Mouse (Mus musculus): Measurements from ENCODE around the gene Tnr. TPM values are rescaled to one million over a fixed set of nuclear protein-coding genes. Genes with fewer than 3 reads are reported as not detected.
A peak's percentile ranks its signal among the peaks of the same experiment; 100 is the strongest.

Gene Tnr
- total RNA-seq, 2 experiments from 2014 or later, result 158 to 175 TPM

DNA sequence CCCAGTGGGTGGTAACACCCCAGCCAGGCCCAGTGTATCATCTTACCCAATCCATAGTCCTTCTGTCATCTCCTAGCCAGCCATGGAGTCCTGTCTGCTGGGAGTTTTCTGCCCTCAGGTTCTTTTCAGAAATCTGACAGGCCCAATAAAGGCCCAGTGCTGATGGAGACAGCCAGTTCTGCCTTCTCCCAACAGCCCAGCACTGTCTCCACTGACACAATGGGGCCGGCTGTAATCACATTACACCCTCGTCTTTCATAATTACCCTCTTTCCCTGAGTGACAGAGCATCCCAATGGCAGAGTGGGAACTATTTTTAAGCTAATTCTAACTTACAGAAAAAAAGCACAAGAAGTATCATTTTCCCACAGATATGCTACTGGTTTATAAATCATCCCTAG is 316.8 kb downstream of the Tnr start:
- no peak for DNase-seq (ENCODE audit: extremely low spot score in 1 of 2, low spot score in 1 of 2)

DNA sequence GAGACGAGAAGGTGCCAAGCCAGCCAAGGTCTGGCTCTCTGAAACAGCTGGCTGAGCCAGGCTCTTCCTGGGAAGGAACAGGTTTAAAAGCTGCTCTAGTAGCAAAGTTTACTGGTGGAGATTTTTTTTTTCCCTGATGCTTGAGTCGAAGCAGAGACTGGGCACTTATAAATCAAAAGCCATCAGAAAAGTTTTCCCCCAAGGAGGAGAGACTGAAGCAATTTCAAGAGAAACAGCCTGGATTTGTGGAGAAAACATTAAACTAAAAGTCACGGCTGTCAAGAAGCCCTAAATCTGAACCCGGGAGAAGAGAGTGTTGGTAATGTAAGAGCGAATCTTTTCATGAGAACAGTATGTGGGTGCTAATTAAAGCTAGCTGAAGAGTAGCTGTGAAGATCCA is 319.3 kb downstream of the Tnr start:
- DNase-seq (ENCODE audit: extremely low spot score in 1 of 2, low spot score in 1 of 2), result no peak

DNA sequence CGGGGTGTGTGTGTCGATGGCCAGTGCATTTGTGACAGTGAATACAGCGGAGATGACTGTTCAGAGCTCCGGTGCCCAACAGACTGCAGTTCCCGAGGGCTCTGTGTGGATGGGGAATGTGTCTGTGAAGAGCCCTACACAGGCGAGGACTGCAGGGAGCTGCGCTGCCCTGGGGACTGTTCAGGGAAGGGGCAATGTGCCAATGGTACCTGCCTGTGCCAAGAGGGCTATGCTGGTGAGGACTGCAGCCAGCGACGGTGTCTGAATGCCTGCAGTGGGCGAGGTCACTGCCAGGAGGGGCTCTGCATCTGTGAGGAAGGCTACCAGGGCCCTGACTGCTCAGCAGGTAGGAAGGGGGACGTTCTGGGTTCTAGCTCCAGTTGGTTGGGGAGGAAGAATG is 328.5 kb downstream of the Tnr start:
- DNase-seq (ENCODE audit: extremely low spot score in 1 of 2, low spot score in 1 of 2), result no peak

DNA sequence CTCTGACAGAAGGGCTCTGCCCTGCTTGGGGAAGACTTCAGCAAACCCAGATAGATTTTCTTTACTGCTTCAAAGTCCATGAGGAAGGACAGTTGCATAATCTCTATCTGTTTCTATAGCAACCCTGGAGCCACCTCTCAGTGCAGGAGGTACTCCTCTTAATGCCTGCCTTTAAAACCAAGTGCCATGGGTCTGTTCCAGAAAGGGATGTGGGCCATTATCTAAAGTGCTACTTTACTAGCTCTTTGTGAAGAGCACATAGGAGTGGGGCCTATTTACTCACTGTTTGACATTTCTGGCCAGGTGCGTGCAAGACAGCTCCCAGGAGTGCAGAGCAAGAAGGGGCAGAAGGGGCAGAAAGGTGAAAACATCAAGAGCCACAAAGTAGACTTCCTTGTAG is 330.7 kb downstream of the Tnr start:
- no peak for DNase-seq (ENCODE audit: extremely low spot score in 1 of 2, low spot score in 1 of 2)

DNA sequence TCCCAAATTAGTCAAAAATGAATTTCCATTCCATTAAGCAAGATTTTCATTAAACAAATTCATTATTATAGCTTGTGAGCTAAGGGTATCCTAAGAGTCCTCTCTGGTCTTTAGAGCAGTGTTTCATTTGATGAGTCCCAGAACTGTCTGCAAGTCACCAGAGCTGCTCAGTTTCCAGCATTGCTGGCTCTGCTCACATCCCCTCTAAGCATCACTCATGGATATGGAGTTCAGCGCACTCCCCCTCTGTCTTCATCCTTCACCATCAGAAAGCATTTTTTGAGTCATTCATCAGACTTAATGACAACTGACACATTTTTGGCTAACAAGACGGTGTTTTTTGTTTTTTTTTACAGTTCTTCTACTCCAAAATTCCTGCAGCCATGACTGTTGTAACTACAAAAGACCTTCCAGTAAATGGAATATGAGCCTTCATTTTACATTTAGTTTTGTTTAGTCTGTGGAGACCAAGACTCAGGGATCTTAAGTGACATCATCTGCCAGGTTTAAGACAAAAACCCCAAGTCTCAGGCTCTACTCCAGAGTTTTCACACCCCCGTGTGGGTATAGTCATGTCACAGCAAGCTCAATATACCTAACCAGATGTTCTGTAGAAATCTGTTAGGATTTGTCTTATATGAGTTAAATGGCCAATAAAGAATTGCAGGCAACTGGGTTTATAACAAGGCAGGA is 338.4 kb downstream of the Tnr start:
- DNase-seq (ENCODE audit: extremely low spot score in 1 of 2, low spot score in 1 of 2), result no peak

DNA sequence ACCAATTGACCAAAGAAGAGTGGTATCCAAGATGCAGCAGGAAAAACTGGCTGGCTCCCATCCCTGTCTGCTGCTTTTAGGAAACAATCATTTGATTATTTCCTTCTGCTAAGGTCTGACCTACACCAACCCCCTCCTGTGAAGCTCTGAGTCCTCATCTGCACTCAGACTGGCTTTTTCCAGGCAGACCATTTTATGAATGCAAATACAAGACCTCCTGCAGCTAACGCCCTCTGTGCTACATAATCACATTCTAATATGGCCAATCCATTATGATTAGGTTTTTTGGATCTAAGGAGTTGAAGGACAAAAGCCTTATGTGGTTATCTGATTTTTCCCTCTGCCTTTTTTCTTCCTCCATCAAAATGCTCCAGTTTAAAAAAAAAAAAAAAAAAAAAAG is 342.1 kb downstream of the Tnr start:
- DNase-seq (ENCODE audit: extremely low spot score in 1 of 2, low spot score in 1 of 2), result no peak

DNA sequence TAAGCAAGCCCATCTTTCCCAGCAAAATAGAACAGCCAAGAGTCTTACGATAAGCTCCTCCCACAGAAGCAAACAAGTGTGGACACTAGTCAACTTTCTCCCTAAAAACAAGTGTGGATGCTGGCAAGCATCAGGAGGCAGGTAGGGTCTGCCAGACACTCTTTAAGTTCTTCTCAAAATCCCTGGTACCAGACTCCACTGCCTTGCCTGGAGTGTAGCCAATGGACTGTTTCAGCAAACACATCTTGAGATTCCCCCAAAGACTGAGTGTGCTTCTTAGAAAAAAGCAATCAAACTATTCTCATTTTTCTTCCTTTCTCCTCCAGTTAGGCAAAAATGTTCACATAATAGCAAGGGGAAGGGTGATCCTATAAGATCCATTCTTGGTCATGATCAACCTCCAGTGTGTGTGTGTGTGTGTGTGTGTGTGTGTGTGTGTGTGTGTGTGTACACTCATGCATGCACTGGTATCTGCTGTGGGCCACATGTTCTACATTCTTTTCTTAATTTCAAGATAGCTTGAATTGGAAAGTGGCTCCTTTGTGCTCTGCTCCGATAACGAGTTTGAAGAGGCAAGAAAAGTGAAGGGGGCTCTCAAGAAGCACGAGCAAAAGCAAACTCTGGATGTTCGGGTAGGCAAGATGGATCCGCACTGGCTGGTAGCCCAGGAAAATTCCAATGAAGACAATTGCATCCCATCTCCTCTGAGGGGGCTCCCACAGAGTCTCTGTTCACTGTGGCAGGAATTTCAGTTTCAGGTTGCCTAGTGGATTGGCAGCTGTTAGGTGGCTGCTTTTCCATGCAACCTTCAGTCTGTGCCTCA is 346.3 kb downstream of the Tnr start:
- no peak for DNase-seq (ENCODE audit: extremely low spot score in 1 of 2, low spot score in 1 of 2)

DNA sequence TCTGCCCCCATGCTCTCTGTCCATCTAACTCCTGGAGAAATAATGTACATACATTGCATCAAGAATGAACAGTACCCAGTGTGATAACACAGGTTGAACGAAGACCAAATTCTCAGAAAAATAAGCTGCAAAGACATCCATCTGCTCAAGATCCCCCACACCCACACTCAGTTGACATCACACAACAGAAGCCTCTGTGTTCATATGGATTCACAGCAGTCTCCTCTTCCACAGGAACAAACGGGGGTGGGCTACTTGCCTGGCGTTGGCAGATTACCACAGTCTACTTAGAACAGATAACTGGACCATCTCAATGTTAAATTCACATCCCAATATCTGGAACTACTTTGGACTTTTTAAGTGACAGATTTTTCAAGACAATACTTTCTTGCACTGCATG is 349.3 kb downstream of the Tnr start:
- no peak for DNase-seq (ENCODE audit: extremely low spot score in 1 of 2, low spot score in 1 of 2)

DNA sequence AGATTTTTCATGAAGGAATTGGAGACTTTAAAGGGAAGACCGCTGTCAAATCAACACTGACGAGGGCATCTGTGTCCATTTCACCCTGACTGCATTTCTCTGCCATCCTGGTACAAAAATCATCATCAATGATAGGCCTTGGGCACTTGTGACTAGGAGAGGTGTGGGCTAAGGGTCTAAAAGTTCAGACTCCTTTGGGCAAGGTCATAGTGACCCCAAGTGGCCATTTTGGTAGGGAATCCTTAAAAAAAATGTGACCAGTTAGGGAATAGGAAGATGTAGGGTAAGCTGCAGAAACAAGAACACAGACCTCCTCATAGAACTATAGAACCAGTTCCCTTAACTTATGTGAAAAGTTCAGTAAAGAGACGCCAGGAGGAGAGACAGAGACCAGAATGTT is 355.1 kb downstream of the Tnr start:
- DNase-seq (ENCODE audit: extremely low spot score in 1 of 2, low spot score in 1 of 2), result no peak

DNA sequence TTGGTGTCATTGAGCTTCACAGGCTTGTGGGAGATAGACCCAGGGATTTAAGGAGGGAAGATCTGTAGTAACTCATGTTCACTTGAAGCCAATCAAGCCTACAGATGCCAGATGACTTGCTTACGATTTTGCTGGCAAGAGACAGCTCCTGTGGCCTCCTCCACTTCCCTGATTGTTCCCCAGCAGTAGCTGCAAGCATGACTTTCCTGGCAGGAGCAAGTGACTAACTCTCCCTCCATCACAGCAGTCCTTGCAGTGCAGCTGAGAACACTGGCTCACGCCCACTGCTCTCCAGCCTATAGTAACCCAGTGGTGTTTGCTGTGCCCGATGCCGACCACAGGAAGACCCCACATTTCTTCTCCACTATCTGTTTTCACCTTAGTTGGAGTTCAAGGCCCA is 356.3 kb downstream of the Tnr start:
- DNase-seq (ENCODE audit: extremely low spot score in 1 of 2, low spot score in 1 of 2), result no peak

DNA sequence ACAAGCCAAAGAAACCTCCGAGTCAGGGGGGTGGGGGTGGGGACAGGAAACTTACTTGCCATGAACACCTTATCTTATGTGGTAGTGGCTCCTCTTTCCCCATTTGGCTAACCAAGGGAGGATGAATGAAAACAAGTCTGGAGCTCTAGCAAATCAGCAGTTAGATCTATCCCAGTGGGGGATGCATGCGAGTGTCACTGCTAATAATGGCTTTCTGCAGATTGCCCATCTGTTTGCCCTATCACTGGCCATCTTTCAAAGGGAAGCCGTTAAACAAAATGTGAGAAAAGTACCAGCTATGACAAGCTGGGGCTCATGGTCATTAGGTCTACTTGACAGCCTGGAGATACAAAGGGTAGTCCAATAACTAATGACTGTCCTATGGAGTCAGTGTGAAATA is 361.9 kb downstream of the Tnr start:
- no peak for DNase-seq (ENCODE audit: extremely low spot score in 1 of 2, low spot score in 1 of 2)

DNA sequence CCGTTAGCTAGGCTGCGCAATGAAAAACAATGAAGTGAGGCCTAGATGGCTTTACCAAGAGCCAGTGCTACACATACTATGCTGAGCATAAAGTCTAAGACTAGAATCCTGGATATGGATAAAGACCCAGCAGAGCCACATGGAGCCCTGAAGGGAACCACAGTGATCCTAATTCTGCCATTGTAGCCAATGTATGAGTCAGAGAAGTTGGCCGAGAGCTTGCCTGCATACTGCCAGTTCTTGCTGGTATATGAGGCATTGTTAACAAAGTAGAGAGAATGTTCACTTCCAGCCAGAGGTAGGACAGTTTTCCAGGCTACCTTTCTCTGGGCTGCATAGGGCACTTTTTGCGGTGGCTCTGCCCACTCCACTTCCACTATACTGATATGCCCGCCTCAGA is 365.0 kb downstream of the Tnr start:
- no peak for DNase-seq (ENCODE audit: extremely low spot score in 1 of 2, low spot score in 1 of 2)

DNA sequence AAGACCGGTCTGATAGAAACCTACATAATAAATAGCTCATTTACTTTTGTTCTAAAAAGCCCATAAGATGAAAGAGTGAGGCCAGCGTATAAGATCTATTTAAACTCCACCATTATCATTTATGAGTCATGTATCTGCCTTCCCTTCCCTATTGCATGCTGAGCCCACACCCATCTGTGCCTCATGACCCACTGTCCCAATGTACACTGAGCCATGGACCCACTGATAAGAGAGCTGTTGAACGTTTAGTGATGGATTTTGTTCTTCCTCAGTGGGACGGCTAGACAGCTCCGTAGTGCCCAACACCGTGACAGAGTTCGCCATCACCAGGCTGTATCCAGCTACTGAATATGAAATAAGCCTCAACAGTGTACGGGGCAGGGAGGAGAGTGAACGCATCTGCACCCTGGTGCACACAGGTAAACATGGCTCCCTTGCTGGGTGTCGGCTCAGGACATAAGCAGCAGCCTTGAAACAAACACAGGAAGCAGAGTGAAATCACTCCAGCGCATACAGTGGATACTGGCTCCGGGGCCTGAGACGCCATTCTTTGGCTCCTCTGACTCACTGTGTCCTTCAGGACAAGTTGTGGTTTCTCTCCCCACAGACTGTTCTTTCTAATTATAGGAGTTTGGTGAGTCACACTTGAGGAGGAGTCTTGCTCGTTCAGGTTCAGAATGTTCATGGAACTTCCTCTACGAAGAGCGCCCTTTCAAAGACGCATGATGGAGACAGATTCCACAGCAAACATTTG is 365.6 kb downstream of the Tnr start:
- no peak for DNase-seq (ENCODE audit: extremely low spot score in 1 of 2, low spot score in 1 of 2)

DNA sequence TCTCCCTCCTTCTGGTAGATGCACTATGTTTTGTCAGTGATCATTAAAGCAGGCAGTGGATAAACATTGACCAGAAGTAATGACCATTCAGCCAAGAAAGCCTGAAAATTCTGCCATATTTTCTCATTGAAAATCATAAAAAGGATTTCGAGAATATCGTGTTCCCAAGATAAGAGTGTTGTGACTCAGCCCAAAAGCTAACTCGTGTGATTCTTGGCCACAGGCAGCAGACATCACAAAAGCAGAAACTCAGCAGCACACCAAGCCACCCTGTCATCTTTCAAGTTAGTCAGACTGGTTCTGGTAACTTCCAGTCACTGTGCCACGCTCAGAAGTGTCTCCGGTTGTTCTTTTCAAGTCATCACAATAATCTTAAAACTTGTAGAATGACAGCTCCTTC is 367.0 kb downstream of the Tnr start:
- DNase-seq (ENCODE audit: extremely low spot score in 1 of 2, low spot score in 1 of 2), result no peak

DNA sequence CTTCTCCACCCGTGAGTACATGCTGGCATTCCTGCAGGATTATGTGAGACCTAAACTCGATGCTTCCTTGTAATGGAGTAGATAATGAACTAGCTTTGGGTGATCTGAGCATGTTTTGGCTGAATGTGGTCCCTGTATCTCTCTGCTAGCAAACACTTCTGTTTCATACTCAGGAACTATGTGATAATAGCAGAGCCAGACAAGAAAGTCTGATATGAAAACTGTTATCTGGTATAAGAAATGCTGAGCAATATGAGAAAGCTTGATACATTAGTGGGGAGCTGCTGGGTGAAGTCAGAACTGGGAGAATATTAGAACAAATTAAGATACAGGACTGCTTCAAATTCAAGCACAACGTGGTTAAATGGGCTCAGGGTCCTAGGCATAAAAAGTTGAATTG is 371.5 kb downstream of the Tnr start:
- DNase-seq (ENCODE audit: extremely low spot score in 1 of 2, low spot score in 1 of 2), result no peak

DNA sequence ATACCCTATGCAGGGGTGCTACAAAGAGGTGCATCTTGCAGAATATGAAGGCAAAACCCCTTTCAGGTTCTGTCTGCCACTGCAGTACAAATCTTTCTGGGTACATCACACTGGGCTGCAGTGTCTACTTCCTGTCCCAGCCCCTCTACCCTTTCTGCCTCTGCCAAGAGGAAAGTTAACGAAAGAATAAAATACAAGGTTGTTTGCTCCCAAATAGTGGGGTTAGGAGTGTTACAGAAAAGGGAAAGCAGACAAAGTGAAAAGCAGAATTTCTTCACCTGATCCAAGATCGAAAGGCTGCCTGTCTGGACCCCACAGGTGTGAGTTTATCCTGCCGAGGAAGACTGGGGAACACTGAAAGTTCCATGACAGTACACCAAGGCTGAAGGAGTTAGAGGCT is 376.4 kb downstream of the Tnr start:
- no peak for DNase-seq (ENCODE audit: extremely low spot score in 1 of 2, low spot score in 1 of 2)

DNA sequence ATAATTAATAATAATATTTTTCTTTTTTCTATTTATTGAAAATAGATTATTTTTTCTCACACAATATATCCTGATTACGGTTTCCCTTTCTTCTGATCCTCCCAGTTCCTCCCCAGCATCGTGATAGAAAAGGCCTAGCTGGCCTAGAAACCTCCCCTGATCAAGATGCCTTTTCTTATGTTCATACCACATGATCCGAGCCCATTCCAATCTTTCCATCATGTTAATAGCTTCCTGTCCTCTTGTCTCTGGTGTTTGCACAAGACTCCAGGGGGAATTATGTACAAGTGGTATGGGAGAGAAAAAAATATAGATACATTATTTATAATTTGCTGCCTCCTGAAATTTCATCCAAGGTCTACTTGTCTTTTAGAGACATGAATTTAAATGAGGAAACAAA is 377.1 kb downstream of the Tnr start:
- no peak for DNase-seq (ENCODE audit: extremely low spot score in 1 of 2, low spot score in 1 of 2)

DNA sequence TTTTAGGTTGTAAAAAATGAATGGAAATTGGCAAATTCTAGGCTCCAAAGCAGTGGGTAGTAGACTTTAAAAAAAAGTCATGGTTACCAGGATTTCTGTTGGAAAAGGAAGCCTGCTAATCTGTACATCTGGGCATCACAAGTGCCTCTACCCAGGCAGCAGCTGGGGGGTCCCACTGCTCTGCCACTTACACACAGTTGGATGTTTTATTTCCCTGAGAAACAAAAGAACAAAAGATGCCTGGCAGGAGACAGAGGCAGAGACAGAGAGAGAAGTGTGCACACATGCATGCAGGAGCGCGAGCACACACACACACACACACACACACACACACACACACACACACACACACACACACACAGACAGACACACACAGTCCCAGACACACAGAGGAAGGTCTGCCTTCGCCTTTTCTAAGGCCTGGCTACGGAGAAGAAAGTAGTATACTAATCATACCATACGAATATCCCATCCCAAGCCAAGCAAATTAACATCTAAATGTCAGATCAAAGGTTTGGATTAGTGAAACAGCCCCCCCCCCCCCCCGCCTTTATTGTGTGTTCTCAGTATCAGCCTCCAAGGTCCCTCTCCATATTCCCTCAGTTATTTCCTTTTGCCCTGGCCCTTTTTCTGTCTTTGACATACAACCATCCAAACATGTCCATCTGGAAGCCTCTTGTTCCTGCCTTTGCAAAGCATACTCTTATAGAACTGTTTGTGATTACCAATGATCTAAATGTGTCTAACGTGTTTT is 378.0 kb downstream of the Tnr start:
- no peak for DNase-seq (ENCODE audit: extremely low spot score in 1 of 2, low spot score in 1 of 2)

DNA sequence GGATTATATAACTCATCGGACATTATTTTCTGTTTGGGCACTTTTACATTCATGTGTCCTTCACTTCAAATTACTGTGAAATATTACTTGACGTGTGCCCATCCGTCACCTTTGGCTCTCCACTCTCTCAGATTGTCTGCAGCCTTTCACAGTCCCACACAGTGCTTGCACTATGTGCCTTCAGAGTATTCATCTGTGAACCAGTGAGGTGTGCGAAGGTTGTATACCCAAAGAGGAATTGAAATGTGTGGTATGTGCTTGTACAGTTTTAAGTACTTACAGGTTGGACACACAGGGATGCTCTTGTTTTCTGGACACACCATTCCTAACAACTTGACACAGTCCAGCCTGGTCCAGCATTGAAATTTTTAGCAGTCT is 378.5 kb downstream of the Tnr start:
- DNase-seq (ENCODE audit: extremely low spot score in 1 of 2, low spot score in 1 of 2), result no peak

DNA sequence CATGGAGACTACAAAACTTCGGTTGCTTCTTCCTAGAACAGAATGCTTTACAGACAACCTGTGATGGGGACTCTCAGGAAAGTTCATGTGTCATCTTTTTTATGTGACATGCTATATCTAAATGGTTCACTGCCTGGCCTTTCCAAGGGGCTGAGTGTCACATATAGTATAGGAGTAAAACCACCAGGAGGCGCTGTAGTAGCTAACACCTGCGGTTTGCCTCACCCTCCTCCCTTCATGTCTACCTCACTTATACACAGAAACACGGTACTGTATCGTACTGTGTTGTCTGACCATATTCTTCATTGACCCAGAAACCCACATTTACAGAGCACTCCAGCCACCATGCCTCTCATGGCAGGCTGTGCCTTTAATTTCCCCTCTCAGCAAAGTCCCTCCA is 387.4 kb downstream of the Tnr start:
- peak in 1 of 2 experiments; percentile 37 for DNase-seq (ENCODE audit: extremely low spot score in 1 of 2, low spot score in 1 of 2)

DNA sequence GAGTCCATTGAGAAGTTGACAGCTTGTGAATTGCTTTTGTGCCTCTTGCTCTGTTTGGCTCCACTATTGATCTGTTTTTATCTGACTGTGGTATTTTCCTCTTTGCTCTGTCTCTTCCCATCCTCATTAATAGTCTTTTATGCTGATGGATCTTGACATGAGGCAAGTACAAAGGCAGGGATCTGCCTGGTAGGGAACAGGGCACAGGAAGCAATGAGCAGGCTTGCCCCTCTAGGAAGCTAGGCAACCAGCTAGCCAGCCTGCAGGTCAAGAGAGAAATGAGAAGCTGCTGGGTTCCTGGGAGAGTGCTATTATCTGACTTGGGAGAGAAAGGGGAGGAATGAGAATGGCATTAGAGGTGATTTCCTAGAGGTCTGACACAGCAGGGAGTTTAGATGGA is 391.2 kb downstream of the Tnr start:
- DNase-seq (ENCODE audit: extremely low spot score in 1 of 2, low spot score in 1 of 2), result no peak
